Mouse (Mus musculus) lung, adult 2 months (tissue): ENCODE results near the gene Lrr1.
"Not testable (repeated sequence)": the region's sequence is repeated elsewhere in the genome, so short reads cannot be mapped to it uniquely, and the experiment has no call there.

Source experiments
- CTCF ChIP-seq: fragments of 200-500 bp; IDR thresholded peaks from 2 replicates; pipeline ENCODE4 v1.5.1; 2011; ENCODE audit warnings: mild to moderate bottlenecking, low read length, control low read depth; ENCODE audit not compliant: insufficient read depth
- POLR2A ChIP-seq: fragments of 200-500 bp; IDR thresholded peaks from 2 replicates; pipeline ENCODE4 v1.6.1; 2011; ENCODE audit warnings: low read depth, mild to moderate bottlenecking, control low read depth, low read length, borderline replicate concordance; ENCODE audit errors: extremely low read depth

DNA sequence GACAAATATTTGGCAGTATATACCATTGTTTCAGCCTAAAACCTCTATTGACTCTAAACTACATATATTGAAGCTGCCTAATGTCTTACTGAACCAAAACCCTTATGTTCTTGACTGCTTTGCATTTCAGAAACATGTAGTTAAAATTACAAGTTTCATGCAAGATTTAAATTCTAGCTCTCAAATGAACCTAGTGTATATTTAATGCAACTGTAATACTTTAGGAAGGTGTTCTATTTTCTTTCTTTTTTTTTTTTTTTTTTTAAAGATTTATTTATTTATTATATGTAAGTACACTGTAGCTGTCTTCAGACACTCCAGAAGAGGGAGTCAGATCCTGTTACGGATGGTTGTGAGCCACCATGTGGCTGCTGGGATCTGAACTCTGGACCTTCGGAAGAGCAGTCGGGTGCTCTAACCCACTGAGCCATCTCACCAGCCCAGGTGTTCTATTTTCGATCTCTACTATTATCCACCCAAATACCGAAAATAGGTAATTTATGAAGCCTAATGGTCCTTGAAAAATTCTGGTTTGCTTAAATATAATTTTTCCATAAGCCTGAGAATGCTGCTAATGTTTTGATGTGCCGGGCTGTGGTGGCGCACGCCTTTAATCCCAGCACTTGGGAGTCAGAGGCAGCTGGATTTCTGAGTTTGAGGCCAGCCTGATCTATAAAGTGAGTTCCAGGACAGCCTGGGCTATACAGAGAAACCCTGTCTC lies 1.6 kb upstream of the Lrr1 start:
- not testable (repeated sequence) for TF ChIP-seq POLR2A, CTCF
